Mouse (Mus musculus): ENCODE results near the gene Slc5a5. TPM values are rescaled to one million over a fixed set of nuclear protein-coding genes. Genes with fewer than 3 reads are reported as not detected.
A peak's percentile ranks its signal among the peaks of the same experiment; 100 is the strongest.

The Slc5a5 gene
- polyA plus RNA-seq, 1 experiment: 0.19 TPM

DNA sequence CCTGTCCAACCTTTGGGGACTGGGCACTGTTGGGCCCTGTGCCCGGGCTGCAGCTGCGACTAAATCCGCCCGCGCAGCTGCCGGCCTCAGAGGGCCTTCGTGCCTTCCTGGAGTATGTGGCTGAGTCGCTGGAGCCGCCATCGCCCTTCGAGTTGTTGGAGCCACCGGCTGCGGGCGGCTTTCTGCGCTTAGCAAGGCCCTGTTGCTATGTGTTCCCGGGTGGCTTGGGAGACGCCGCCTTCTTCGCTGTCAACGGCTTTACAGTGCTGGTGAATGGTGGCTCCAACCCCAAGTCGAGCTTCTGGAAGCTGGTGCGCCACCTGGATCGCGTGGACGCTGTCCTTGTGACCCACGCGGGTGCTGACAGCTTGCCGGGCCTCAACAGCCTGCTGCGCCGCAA lies 20.4 kb upstream of the Slc5a5 start:
- no peak for DNase-seq
- Histone ChIP-seq H3K4me1 (ENCODE audit: control insufficient read depth, insufficient read depth, low read length) (no peaks in the 10 kb centered on the region), H3K36me3 (ENCODE audit: control insufficient read depth, insufficient read depth, low read length) (no peaks in the 10 kb centered on the region; the same call in none of the 2 replicates), H3K27me3 (replicated peaks; ENCODE audit: control insufficient read depth, insufficient read depth, low read length) (no peaks in the 10 kb centered on the region), H3K27ac (ENCODE audit: insufficient read depth, low read depth, low read length) (no peak overlapping the region), H3K4me3 (ENCODE audit: insufficient read depth, low read depth, low read length) (no peak overlapping the region)
- WGBS: 95% methylated on average over 30 of the region's 30 CpGs
- TF ChIP-seq CTCF (conservative IDR thresholded peaks at IDR 0.05; ENCODE audit: insufficient read depth, insufficient read length, low read depth, low read length): no peak
- no peak for TF ChIP-seq POLR2A (IDR thresholded peaks at IDR 0.05; ENCODE audit: low read depth, low read length)

DNA sequence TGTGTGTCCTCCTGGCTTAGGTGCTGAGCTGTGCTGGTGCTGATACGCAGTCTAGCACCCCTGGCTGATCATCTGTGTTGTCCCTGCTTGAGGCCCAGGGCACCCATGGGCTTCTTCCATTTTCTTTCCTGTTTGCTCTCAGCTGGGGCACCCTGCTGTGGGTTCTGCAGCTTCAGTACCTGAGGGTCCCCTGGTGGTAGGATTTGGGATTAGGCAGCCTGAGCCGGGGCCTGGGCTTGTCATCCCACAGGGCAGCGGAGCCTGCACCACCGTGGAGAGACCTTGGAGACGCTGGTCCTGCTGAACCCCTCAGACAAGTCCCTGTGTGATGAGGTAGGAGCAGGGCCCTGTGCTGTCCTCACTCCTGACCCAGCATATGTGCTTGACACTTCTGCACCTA lies 19.0 kb upstream of the Slc5a5 start:
- H3K36me3 ChIP-seq (ENCODE audit: control insufficient read depth, insufficient read depth, low read length): no peaks in the 10 kb centered on the region; the same call in none of the 2 replicates
- H3K4me1 ChIP-seq (ENCODE audit: control insufficient read depth, insufficient read depth, low read length): peaks cover 3% of the 10 kb centered on the region; the same call in 1 of the 2 replicates
- 74% methylated on average over 5 of the region's 5 CpGs for WGBS
- TF ChIP-seq CTCF (conservative IDR thresholded peaks at IDR 0.05; ENCODE audit: insufficient read depth, insufficient read length, low read depth, low read length): no peak
- TF ChIP-seq POLR2A (IDR thresholded peaks at IDR 0.05; ENCODE audit: low read depth, low read length): no peak
- DNase-seq: no peak
- no peak overlapping the region for H3K27ac ChIP-seq (ENCODE audit: insufficient read depth, low read depth, low read length)
- no peaks in the 10 kb centered on the region for H3K27me3 ChIP-seq (replicated peaks; ENCODE audit: control insufficient read depth, insufficient read depth, low read length)
- no peak overlapping the region for H3K4me3 ChIP-seq (ENCODE audit: insufficient read depth, low read depth, low read length)

DNA sequence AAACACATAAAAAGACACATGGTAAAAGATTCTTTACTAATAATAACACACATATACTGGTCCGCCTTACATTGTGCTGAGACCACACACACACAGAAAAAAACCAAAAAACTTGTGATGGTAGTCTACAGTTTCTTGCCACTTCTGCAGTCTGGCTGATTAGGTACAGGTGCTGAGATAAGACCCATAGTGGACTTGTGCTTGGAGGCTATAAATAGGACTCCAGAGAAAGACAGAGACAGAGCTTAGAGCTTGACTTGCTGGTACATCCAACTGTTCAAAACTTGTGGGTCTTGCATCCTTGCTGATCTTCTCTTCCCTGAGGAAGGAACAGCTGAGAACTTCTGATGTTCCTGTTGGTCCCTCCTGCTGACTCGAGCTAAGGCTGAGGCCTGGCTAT lies 15.0 kb upstream of the Slc5a5 start:
- Histone ChIP-seq H3K4me1 (ENCODE audit: control insufficient read depth, insufficient read depth, low read length) (peaks cover 3% of the 10 kb centered on the region; the same call in 1 of the 2 replicates), H3K36me3 (ENCODE audit: control insufficient read depth, insufficient read depth, low read length) (no peaks in the 10 kb centered on the region; the same call in 1 of the 2 replicates), H3K27ac (ENCODE audit: insufficient read depth, low read depth, low read length) (no peak overlapping the region), H3K27me3 (replicated peaks; ENCODE audit: control insufficient read depth, insufficient read depth, low read length) (no peaks in the 10 kb centered on the region), H3K4me3 (ENCODE audit: insufficient read depth, low read depth, low read length) (no peak overlapping the region)
- no peak for DNase-seq
- WGBS: 83% methylated on average over 2 of the region's 2 CpGs
- TF ChIP-seq CTCF (conservative IDR thresholded peaks at IDR 0.05; ENCODE audit: insufficient read depth, insufficient read length, low read depth, low read length): no peak

DNA sequence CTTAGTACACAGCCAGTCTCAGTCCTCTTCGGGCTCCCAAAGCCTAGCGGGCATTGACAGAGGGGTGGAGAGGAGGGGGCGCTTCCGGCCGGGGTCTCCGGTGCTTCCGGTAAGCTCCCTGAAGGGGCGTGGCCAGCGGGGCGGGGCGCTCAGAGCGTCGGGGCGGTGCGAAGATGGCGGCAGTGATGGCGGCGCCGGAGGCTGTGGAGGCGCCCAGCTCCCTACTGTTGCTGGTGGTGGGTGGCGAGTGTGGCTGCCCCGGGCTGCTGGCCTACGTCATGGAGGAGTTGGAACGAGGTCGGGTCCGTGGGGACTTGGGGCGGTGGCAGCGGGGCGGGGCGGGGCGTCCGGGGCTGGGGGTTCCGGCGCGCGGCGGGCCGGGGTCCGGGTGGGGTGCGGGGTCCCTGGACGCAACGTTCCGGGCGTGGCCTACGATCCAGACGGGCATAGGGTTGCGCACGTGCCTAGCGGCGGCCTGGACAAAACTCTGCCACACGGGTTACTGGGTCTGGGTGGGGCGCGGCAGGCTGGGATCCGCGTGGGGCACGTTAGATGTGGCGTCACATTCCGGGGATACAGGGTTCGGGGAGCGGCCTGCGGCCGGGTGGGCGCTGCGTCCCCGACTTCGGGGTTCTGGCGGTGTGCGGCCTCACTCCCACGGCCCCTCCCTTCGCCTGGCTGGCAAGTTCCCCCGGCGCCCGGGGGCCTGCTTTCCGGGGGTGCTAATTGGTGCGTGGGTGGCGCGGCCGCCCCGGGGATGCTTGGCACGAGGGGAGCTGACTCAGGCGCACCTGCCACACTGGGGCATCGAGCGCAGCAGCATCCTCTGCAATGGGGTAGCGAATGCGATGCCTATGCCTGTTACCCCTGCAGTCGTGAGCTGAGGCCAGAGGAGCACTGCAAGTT lies 13.5 kb upstream of the Slc5a5 start, which contains the start of gene Map1s:
Gene Map1s (plus strand): TSS at position 102 of the 906 bp plus-strand sequence.
- WGBS: 1% methylated on average over 86 of the region's 86 CpGs
- H3K4me3 ChIP-seq (ENCODE audit: insufficient read depth, low read depth, low read length): peak within 1 kb of the TSS; percentile 82
- H3K4me1 ChIP-seq (ENCODE audit: control insufficient read depth, insufficient read depth, low read length): peaks cover 3% of the 10 kb centered on the region; the same call in 1 of the 2 replicates
- peak; percentile 77 for DNase-seq
- no peaks in the 10 kb centered on the region for H3K36me3 ChIP-seq (ENCODE audit: control insufficient read depth, insufficient read depth, low read length)
- TF ChIP-seq POLR2A (IDR thresholded peaks at IDR 0.05; ENCODE audit: low read depth, low read length) (peak; percentile 29), CTCF (conservative IDR thresholded peaks at IDR 0.05; ENCODE audit: insufficient read depth, insufficient read length, low read depth, low read length) (no peak)
- H3K27ac ChIP-seq (ENCODE audit: insufficient read depth, low read depth, low read length): no peak within 1 kb of the TSS; the same call in 1 of the 2 replicates
- no peaks in the 10 kb centered on the region for H3K27me3 ChIP-seq (replicated peaks; ENCODE audit: control insufficient read depth, insufficient read depth, low read length)

DNA sequence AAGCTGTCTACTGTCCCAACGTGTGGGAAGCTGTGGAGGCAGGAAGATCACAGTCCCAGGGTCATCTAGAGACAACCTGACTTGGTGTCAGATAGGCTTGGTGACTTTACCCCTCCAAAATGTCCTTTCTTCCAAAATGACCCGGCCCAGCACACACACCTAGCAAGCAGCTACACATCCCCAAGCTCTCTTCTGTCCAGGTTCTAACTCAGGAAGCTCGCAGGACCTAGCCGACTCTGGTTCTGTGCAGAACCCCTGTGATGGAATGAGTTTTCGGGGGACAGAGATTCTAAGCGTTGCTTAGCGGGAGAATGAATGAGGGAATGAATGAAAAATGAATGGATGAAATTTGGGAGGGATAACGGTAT lies 12.9 kb upstream of the Slc5a5 start:
- H3K4me3 ChIP-seq (ENCODE audit: insufficient read depth, low read depth, low read length): peak overlapping the region; percentile 82
- no peak overlapping the region; the same call in 1 of the 2 replicates for H3K27ac ChIP-seq (ENCODE audit: insufficient read depth, low read depth, low read length)
- DNase-seq: no peak
- 6% methylated on average over 8 of the region's 8 CpGs for WGBS
- peaks cover 3% of the 10 kb centered on the region; the same call in 1 of the 2 replicates for H3K4me1 ChIP-seq (ENCODE audit: control insufficient read depth, insufficient read depth, low read length)
- H3K36me3 ChIP-seq (ENCODE audit: control insufficient read depth, insufficient read depth, low read length): no peaks in the 10 kb centered on the region
- H3K27me3 ChIP-seq (replicated peaks; ENCODE audit: control insufficient read depth, insufficient read depth, low read length): no peaks in the 10 kb centered on the region
- no peak for TF ChIP-seq POLR2A (IDR thresholded peaks at IDR 0.05; ENCODE audit: low read depth, low read length)
- TF ChIP-seq CTCF (conservative IDR thresholded peaks at IDR 0.05; ENCODE audit: insufficient read depth, insufficient read length, low read depth, low read length): no peak

DNA sequence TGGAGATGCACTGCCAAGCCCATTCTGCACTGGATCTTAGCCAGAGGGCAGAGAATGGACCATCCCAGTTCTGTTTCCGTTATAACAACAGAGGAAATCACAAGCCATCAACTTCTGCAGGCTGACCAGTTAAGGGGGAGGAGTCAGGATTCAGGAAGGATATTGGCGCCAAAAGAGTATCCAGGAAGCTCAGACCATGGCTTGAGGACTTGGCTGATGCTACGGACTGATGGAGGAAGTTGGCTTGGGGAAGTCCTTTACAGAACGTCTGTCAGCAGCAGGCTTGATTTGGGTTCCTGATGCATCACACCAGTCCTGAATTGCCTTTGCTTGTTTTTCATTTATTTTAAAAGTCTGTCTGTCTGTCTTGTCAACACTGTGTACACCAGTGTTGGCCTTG lies 12.0 kb upstream of the Slc5a5 start:
- WGBS: 44% methylated on average over 4 of the region's 4 CpGs
- peak; percentile 89 for DNase-seq
- no peak overlapping the region for H3K4me3 ChIP-seq (ENCODE audit: insufficient read depth, low read depth, low read length)
- no peaks in the 10 kb centered on the region for H3K36me3 ChIP-seq (ENCODE audit: control insufficient read depth, insufficient read depth, low read length)
- no peak overlapping the region for H3K27ac ChIP-seq (ENCODE audit: insufficient read depth, low read depth, low read length)
- H3K27me3 ChIP-seq (replicated peaks; ENCODE audit: control insufficient read depth, insufficient read depth, low read length): no peaks in the 10 kb centered on the region
- TF ChIP-seq POLR2A (IDR thresholded peaks at IDR 0.05; ENCODE audit: low read depth, low read length) (no peak), CTCF (conservative IDR thresholded peaks at IDR 0.05; ENCODE audit: insufficient read depth, insufficient read length, low read depth, low read length) (no peak)
- H3K4me1 ChIP-seq (ENCODE audit: control insufficient read depth, insufficient read depth, low read length): peaks cover 3% of the 10 kb centered on the region; the same call in 1 of the 2 replicates

DNA sequence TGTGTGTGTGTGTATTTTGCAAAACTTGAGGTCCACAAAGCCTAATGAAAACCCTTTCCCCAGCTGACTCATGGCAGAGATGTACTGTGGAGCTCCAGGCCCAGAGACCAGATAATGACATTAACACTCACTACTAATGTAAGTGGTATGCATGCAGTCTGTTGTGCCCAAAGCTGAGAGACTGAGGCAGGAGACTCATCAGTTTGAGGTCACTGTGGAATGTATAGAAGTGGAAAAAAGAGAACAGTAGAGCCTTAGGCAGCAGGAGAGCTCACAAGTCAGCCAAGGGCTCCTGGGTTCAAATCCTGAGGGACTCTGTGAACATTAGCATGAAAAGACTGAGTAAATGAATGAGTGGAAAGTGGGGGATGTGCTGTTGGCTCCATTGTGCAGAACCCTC lies 11.0 kb upstream of the Slc5a5 start:
- Histone ChIP-seq H3K36me3 (ENCODE audit: control insufficient read depth, insufficient read depth, low read length) (no peaks in the 10 kb centered on the region), H3K4me1 (ENCODE audit: control insufficient read depth, insufficient read depth, low read length) (peaks cover 3% of the 10 kb centered on the region; the same call in 1 of the 2 replicates), H3K4me3 (ENCODE audit: insufficient read depth, low read depth, low read length) (no peak overlapping the region), H3K27me3 (replicated peaks; ENCODE audit: control insufficient read depth, insufficient read depth, low read length) (no peaks in the 10 kb centered on the region), H3K27ac (ENCODE audit: insufficient read depth, low read depth, low read length) (no peak overlapping the region)
- TF ChIP-seq CTCF (conservative IDR thresholded peaks at IDR 0.05; ENCODE audit: insufficient read depth, insufficient read length, low read depth, low read length) (no peak), POLR2A (IDR thresholded peaks at IDR 0.05; ENCODE audit: low read depth, low read length) (no peak)
- DNase-seq: no peak

All from kidney, adult 2 months (tissue).